Mouse (Mus musculus) neural tube, embryonic 14.5 days (tissue): ENCODE data around the gene Wdr37. TPM values are rescaled to one million over a fixed set of nuclear protein-coding genes. Genes with fewer than 3 reads are reported as not detected.

Source experiments
- ATAC-seq: fragments of 200-750 bp; cut with Nextera tagmentation; 2 replicates; pipeline ENCODE4 v1.8.0; 2017; ENCODE audit warnings: low read depth, mild to moderate bottlenecking, moderate TSS enrichment, moderate library complexity
- H3K27ac ChIP-seq: fragments of 300-500 bp; sonication (generic); 2 replicates; pipeline ENCODE4 v1.5.1; 2014; ENCODE audit warnings: low read depth, mild to moderate bottlenecking, control low read depth, low read length, moderate library complexity, mixed read lengths
- H3K27me3 ChIP-seq: fragments of 300-500 bp; sonication (generic); 2 replicates; pipeline ENCODE4 v1.6.1; 2014; ENCODE audit warnings: low read length; ENCODE audit not compliant: control insufficient read depth, insufficient read depth
- H3K36me3 ChIP-seq: fragments of 300-500 bp; sonication (generic); 2 replicates; pipeline ENCODE4 v1.6.1; 2014; ENCODE audit warnings: low read length, mixed read lengths; ENCODE audit not compliant: control insufficient read depth, insufficient read depth
- H3K4me1 ChIP-seq: fragments of 300-500 bp; sonication (generic); 2 replicates; pipeline ENCODE4 v1.6.1; 2014; ENCODE audit warnings: low read length; ENCODE audit not compliant: control insufficient read depth, insufficient read depth
- H3K4me2 ChIP-seq: fragments of 300-500 bp; sonication (generic); 2 replicates; pipeline ENCODE4 v1.6.1; 2014; ENCODE audit warnings: mild to moderate bottlenecking, low read depth, low read length, control low read depth
- H3K4me3 ChIP-seq: fragments of 300-500 bp; sonication (generic); 2 replicates; pipeline ENCODE4 v1.5.1; 2014; ENCODE audit warnings: low read depth, low read length, control low read depth, mixed read lengths
- H3K9ac ChIP-seq: fragments of 300-500 bp; sonication (generic); replicated peaks from 2 replicates; pipeline ENCODE4 v1.6.1; 2014; ENCODE audit warnings: low read depth, mild to moderate bottlenecking, control low read depth, low read length, mixed read lengths
- H3K9me3 ChIP-seq: fragments of 300-500 bp; sonication (generic); 2 replicates; pipeline ENCODE4 v1.6.1; 2016; ENCODE audit warnings: low read length; ENCODE audit not compliant: control insufficient read depth
- WGBS: fragments of 180-500 bp; shearing (Covaris S2); extraction: QIAGEN DNeasy Blood & Tissue Kit; methylation state at CpG from one replicate; pipeline ENCODE4 v1.1.7; 2014; 5-methylcytosine and 5-hydroxymethylcytosine counted together
- polyA plus RNA-seq: library from polyadenylated mRNA; unstranded; fragments of >200 nt; fragmentation: Nextera tagmentation; extraction: Ambion mirVana; gene quantifications from 2 replicates; pipeline ENCODE4 v1.2.1, GENCODE M21; 2014

The Wdr37 gene
- polyA plus RNA-seq, 1 experiment from 2014 or later, result 70.8 TPM

DNA sequence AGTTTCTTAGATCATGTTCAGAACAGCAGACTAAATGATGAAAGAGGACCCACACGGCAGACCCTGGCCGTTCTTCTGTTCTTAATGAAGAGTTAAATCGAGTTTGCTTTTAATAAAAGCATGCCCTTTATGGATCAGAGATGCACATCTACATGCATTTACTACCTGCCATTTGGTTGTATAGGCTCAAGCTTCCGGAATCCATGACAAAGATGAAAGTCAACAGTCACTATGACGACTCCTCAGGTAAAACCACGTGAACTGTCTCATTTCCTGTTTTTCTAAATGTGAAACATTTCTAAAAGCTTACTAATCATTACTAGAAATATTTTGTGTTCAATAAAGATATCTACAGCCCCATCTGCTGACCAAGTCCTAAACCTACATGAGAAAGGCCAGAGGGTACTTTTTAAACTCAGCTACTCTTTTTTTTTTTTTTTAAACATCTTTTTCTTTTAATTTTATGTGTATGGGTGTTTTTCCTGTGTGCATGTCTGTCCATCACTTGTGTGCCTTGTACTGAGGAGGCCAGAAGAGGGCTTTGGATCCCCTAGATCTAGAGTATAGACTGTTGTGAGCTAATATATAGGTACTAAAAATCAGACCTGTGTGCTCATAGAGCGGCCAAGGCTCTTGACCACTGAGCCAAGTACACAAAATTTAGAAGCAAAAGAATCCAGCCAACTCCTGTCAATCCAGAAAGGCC, 40.0 kb downstream of the Wdr37 start:
- Histone ChIP-seq H3K27me3 (no peaks in the 10 kb centered on the region), H3K9me3 (no peaks in the 10 kb centered on the region), H3K4me2 (no peak overlapping the region), H3K4me1 (peaks cover 3% of the 10 kb centered on the region; the same call in 1 of the 2 replicates), H3K36me3 (peaks cover 27% of the 10 kb centered on the region), H3K9ac (no peak overlapping the region), H3K4me3 (no peak overlapping the region), H3K27ac (no peak overlapping the region)
- 94% methylated on average over 7 of the region's 7 CpGs for WGBS
- no peak for ATAC-seq

DNA sequence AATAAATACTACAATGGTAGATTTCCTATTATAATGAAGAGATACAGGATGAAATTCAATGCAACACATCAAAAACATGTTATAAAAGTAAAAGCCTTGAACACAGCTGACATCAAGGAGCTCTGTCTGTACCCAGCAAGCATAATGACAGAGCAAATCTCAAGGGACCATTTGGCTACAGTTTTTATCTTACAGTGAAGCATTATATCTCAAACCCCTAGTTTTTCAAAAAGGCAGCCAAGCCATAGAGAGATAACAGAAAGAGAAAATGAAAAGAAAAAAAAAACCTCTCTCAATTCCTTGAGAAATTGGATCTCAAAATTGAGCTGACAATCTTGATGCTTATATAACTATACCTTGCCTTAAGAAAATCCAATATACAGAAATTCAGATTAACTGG, 41.0 kb downstream of the Wdr37 start:
- Histone ChIP-seq H3K4me1 (peaks cover 3% of the 10 kb centered on the region; the same call in 1 of the 2 replicates), H3K4me3 (no peak overlapping the region), H3K9ac (no peak overlapping the region), H3K36me3 (peaks cover 24% of the 10 kb centered on the region), H3K27me3 (no peaks in the 10 kb centered on the region), H3K4me2 (no peak overlapping the region), H3K9me3 (no peaks in the 10 kb centered on the region), H3K27ac (no peak overlapping the region)
- no peak for ATAC-seq

DNA sequence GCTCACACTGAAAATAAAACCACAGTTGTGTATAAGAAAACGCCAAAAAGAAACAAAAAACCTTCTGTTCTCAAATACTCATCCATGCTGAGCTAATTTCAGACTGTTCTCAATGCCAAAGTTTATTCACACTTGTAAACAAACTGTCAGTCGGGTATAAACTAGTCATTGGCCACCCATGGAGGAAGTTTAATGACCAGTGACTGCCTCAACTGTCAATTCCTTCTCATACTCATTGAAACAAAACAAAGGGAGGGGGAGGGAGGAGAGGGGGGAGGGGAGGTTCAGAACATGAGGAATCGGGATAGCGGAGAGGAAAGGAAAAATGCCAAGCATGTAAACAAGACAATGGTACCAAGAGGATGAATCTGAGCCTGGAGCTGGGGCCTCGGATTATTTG, 41.9 kb downstream of the Wdr37 start:
- ATAC-seq, result no peak
- WGBS, result 29% methylated on average over 5 of the region's 5 CpGs
- no peak overlapping the region for H3K27ac ChIP-seq

DNA sequence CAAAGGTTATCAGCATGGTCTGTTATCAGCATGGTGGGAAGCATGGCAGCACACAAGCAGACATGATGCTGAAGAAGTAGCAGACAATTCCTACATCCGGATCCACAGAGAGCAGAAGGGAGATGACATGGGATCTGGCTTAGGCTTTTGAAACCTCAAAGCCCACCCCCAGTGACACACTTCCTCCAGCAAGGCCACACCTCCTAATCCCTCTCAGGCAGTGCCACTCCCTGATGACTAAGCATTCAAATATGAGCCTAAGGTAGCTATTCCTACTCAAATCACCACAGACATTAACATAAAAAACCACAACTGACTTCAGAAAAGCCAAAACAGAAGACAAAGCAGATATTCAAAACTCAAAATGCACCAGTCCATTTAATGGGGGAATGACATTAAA, 42.8 kb downstream of the Wdr37 start:
- H3K36me3 ChIP-seq, result peaks cover 12% of the 10 kb centered on the region
- no peak overlapping the region for H3K4me2 ChIP-seq
- ATAC-seq, result no peak
- no peak overlapping the region for H3K4me3 ChIP-seq
- peaks cover 3% of the 10 kb centered on the region; the same call in 1 of the 2 replicates for H3K4me1 ChIP-seq
- no peak overlapping the region for H3K9ac ChIP-seq
- H3K27me3 ChIP-seq, result no peaks in the 10 kb centered on the region
- no peak overlapping the region for H3K27ac ChIP-seq
- WGBS, result 100% methylated on average over 1 of the region's 1 CpGs
- H3K9me3 ChIP-seq, result no peaks in the 10 kb centered on the region

More for the DNA sequence above, 41.9 kb downstream of the Wdr37 start:
- peaks cover 3% of the 10 kb centered on the region; the same call in 1 of the 2 replicates for H3K4me1 ChIP-seq
- H3K4me2 ChIP-seq, result no peak overlapping the region
- no peaks in the 10 kb centered on the region for H3K27me3 ChIP-seq
- peaks cover 19% of the 10 kb centered on the region for H3K36me3 ChIP-seq
- no peak overlapping the region for H3K4me3 ChIP-seq
- no peak overlapping the region for H3K9ac ChIP-seq
- no peaks in the 10 kb centered on the region for H3K9me3 ChIP-seq

DNA sequence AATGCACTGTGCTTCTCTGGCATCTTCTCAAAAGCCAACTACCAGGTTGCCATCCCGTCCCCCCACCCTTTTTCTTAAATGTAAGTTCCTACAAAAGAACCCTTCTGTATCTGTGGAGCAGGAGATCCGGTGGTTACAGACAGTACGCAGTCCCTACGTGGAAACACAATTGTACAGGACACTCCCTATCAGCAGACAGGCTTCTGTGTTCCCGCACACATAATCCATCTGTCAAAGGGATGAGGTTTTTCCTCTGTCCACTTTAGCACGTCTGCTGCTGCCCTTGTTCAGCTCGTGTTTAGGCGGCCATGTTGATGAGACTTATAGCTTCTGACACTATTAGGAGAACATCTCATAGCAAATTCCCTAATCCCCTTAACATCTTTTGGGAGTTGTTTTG, 48.2 kb downstream of the Wdr37 start:
- H3K9ac ChIP-seq, result no peak overlapping the region
- no peaks in the 10 kb centered on the region for H3K9me3 ChIP-seq
- no peaks in the 10 kb centered on the region for H3K27me3 ChIP-seq
- no peak overlapping the region for H3K4me2 ChIP-seq
- ATAC-seq, result peak; percentile 55; the same call in 1 of the 2 replicates
- H3K27ac ChIP-seq, result peak overlapping the region; percentile 25; the same call in 1 of the 2 replicates
- 33% methylated on average over 8 of the region's 8 CpGs for WGBS
- no peak overlapping the region for H3K4me3 ChIP-seq
- no peaks in the 10 kb centered on the region for H3K4me1 ChIP-seq
- H3K36me3 ChIP-seq, result peaks cover 9% of the 10 kb centered on the region

DNA sequence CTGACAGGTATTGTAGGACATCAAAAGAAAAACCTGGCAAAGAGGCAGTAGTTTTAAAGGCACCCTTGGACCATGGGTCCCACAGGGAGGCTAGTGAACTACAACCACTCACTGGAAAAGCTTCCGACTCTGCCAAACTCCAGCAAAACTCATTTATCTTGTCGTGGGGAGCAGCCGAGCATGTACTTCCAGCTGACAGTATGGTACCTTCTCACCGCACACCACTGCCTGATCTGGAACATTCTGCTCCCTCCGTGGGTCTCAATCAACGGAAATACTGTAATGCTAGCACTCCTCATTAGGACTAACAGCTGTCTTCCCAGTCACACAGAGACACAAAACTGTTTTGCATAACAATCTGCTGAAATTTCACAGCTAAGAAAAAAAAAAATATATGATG, 48.6 kb downstream of the Wdr37 start:
- Histone ChIP-seq H3K4me3 (no peak overlapping the region), H3K9me3 (no peaks in the 10 kb centered on the region), H3K36me3 (peaks cover 13% of the 10 kb centered on the region), H3K27me3 (no peaks in the 10 kb centered on the region), H3K27ac (peak overlapping the region; percentile 34; the same call in 1 of the 2 replicates), H3K9ac (no peak overlapping the region), H3K4me2 (no peak overlapping the region), H3K4me1 (no peaks in the 10 kb centered on the region)
- ATAC-seq, result peak; percentile 87
- WGBS, result 14% methylated on average over 6 of the region's 6 CpGs

DNA sequence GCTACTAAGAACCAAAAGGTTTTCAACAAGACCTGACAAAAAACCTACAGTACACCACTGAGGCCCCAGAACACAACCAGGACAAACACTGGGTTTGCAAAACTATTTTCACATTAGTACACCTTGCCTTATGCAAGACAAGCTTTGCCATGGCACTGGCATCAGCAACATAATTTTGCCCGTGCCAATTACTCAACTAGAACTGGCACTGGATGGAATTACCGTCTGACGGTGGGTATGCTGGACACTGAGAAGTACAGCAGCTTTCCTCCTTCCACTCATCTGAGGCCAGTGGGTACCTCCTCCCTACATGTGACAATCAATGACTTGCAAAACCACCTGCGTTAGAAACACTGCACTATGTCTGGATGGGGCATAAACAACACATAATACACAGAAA, 49.5 kb downstream of the Wdr37 start:
- Histone ChIP-seq H3K4me2 (no peak overlapping the region), H3K4me1 (no peaks in the 10 kb centered on the region), H3K4me3 (no peak overlapping the region), H3K9ac (no peak overlapping the region), H3K27ac (no peak overlapping the region), H3K27me3 (no peaks in the 10 kb centered on the region), H3K9me3 (no peaks in the 10 kb centered on the region), H3K36me3 (peaks cover 20% of the 10 kb centered on the region)
- WGBS, result 81% methylated on average over 4 of the region's 4 CpGs
- ATAC-seq, result no peak

DNA sequence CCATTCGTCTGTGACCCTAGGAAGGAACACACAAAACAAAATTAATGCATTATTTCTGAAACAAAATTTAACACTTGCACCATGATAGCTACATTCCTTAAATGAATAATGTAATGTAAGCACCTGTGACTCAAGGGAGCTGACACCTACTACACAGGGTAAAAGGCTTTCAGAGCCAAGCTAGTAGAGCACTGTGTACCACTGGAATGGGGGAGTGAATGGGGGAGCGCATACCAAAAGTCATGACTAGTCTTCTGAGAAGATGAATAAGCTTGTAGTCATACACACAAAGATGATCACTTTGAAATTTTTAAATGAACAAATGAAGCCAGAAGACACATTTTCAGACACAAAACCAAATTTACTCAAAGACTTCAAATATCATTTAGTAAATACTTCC, 65.8 kb downstream of the Wdr37 start:
- no peak overlapping the region for H3K4me2 ChIP-seq
- peaks cover 9% of the 10 kb centered on the region for H3K36me3 ChIP-seq
- no peak for ATAC-seq
- H3K4me3 ChIP-seq, result no peak overlapping the region
- H3K9ac ChIP-seq, result no peak overlapping the region
- no peak overlapping the region for H3K27ac ChIP-seq
- no peaks in the 10 kb centered on the region for H3K4me1 ChIP-seq
- 100% methylated on average over 2 of the region's 2 CpGs for WGBS
- no peaks in the 10 kb centered on the region for H3K9me3 ChIP-seq
- no peaks in the 10 kb centered on the region for H3K27me3 ChIP-seq

DNA sequence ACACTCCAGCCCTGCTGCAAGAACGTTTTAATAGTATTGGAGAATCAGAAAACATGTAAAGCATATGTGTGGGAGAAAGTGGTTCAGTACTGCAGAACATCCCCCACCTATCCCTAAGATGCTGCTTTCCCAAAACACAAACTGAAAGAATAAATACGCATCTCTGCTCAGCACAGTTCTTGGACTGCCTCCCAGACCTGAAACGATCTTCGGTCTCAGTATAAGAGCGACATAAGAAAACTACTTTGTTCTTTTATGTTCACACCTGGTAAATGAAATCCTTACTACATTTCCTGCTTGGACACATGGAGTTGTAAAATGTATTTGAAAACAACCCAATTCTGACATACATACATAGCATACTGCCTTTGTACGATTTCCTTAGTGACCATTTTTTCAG, 71.1 kb downstream of the Wdr37 start:
- no peaks in the 10 kb centered on the region for H3K9me3 ChIP-seq
- no peaks in the 10 kb centered on the region for H3K4me1 ChIP-seq
- H3K27me3 ChIP-seq, result no peaks in the 10 kb centered on the region
- H3K4me3 ChIP-seq, result no peak overlapping the region
- no peak overlapping the region for H3K4me2 ChIP-seq
- no peak for ATAC-seq
- WGBS, result 90% methylated on average over 6 of the region's 6 CpGs
- H3K36me3 ChIP-seq, result peaks cover 5% of the 10 kb centered on the region
- H3K9ac ChIP-seq, result no peak overlapping the region
- H3K27ac ChIP-seq, result no peak overlapping the region
